Mouse (Mus musculus) limb, embryonic 13.5 days (tissue): ENCODE measurements at regions not wholly inside any gene's neighbourhood (a gene's known extent, or its start where the extent isn't known, plus 50 kb on each side); places are given as distances from the start of the nearest gene placed in this dataset.

ENCODE experiments used
- ATAC-seq: fragments of 200-750 bp; cut with Nextera tagmentation; 2 replicates; pipeline ENCODE4 v1.8.0; 2017; ENCODE audit warnings: low read depth, moderate number of reproducible peaks, moderate TSS enrichment; ENCODE audit not compliant: low FRiP score
- H3K27ac ChIP-seq: fragments of 300-500 bp; sonication (generic); 2 replicates; pipeline ENCODE4 v1.5.1; 2015; ENCODE audit warnings: inconsistent platforms, mild to moderate bottlenecking, moderate library complexity
- H3K27me3 ChIP-seq: fragments of 300-500 bp; sonication (generic); 2 replicates; pipeline ENCODE4 v1.6.1; 2015; ENCODE audit warnings: mild to moderate bottlenecking, inconsistent platforms
- H3K36me3 ChIP-seq: fragments of 300-500 bp; sonication (generic); 2 replicates; pipeline ENCODE4 v1.6.1; 2015; ENCODE audit warnings: inconsistent platforms, mild to moderate bottlenecking, moderate library complexity
- H3K4me1 ChIP-seq: fragments of 300-500 bp; sonication (generic); 2 replicates; pipeline ENCODE4 v1.6.1; 2015; ENCODE audit warnings: inconsistent platforms
- H3K4me2 ChIP-seq: fragments of 300-500 bp; sonication (generic); replicated peaks from 2 replicates; pipeline ENCODE4 v1.6.1; 2015; ENCODE audit warnings: inconsistent platforms, mild to moderate bottlenecking, moderate library complexity
- H3K4me3 ChIP-seq: fragments of 300-500 bp; sonication (generic); 2 replicates; pipeline ENCODE4 v1.5.1; 2015; ENCODE audit warnings: moderate library complexity, mild to moderate bottlenecking, inconsistent platforms
- H3K9ac ChIP-seq: fragments of 300-500 bp; sonication (generic); 2 replicates; pipeline ENCODE4 v1.6.1; 2015; ENCODE audit warnings: mild to moderate bottlenecking, inconsistent platforms
- H3K9me3 ChIP-seq: fragments of 300-500 bp; sonication (generic); 2 replicates; pipeline ENCODE4 v1.6.1; 2016; ENCODE audit warnings: inconsistent platforms
- WGBS: fragments of 180-500 bp; shearing (Covaris S2); methylation state at CpG from one replicate; pipeline ENCODE4 v1.1.7; 2015; 5-methylcytosine and 5-hydroxymethylcytosine counted together

GRCm38 (mm10) chr6:94889271-94889670, 189.3 kb upstream of the Lrig1 start:
- Histone ChIP-seq H3K9ac (no peak overlapping the region), H3K27me3 (no peaks in the 10 kb centered on the region), H3K4me2 (no peak overlapping the region), H3K9me3 (no peaks in the 10 kb centered on the region), H3K27ac (no peak overlapping the region), H3K4me1 (no peaks in the 10 kb centered on the region), H3K4me3 (no peak overlapping the region), H3K36me3 (no peaks in the 10 kb centered on the region)
- ATAC-seq = no peak
- WGBS = 77% methylated on average over 10 of the region's 10 CpGs

- ATAC-seq = 0 out of 2 replicates have a peak, but pooled peaks have one; percentile 54
- 35% methylated on average over 10 of the region's 10 CpGs for WGBS
- peaks cover 23% of the 10 kb centered on the region; the same call in 1 of the 2 replicates for H3K4me1 ChIP-seq
- H3K9me3 ChIP-seq = no peaks in the 10 kb centered on the region
- peak overlapping the region; percentile 76; the same call in 1 of the 2 replicates for H3K27ac ChIP-seq
- no peak overlapping the region for H3K9ac ChIP-seq
- no peaks in the 10 kb centered on the region for H3K27me3 ChIP-seq
- H3K4me2 ChIP-seq = no peak overlapping the region
- H3K4me3 ChIP-seq = no peak overlapping the region
- H3K36me3 ChIP-seq = no peaks in the 10 kb centered on the region
Measured at GRCm38 (mm10) chr6:94881139-94881538, 181.2 kb upstream of the Lrig1 start.

GRCm38 (mm10) chr6:94875841-94876240, 175.9 kb upstream of the Lrig1 start:
- H3K36me3 ChIP-seq = no peaks in the 10 kb centered on the region
- no peaks in the 10 kb centered on the region for H3K9me3 ChIP-seq
- no peak overlapping the region for H3K9ac ChIP-seq
- H3K4me2 ChIP-seq = no peak overlapping the region
- H3K27me3 ChIP-seq = no peaks in the 10 kb centered on the region
- WGBS = 34% methylated on average over 5 of the region's 5 CpGs
- H3K4me3 ChIP-seq = no peak overlapping the region
- ATAC-seq = peak; percentile 36; the same call in 1 of the 2 replicates
- H3K27ac ChIP-seq = no peak overlapping the region
- H3K4me1 ChIP-seq = peaks cover 20% of the 10 kb centered on the region

GRCm38 (mm10) chr6:94875065-94875464, 175.1 kb upstream of the Lrig1 start:
- WGBS = 82% methylated on average over 4 of the region's 4 CpGs

GRCm38 (mm10) chr6:94874415-94874814, 174.5 kb upstream of the Lrig1 start:
- WGBS = 61% methylated on average over 1 of the region's 1 CpGs
- no peak for ATAC-seq

More at GRCm38 (mm10) chr6:94875065-94875464, 175.1 kb upstream of the Lrig1 start:
- no peak overlapping the region for H3K4me2 ChIP-seq
- ATAC-seq = no peak
- no peak overlapping the region for H3K27ac ChIP-seq
- peaks cover 19% of the 10 kb centered on the region for H3K4me1 ChIP-seq
- H3K9me3 ChIP-seq = no peaks in the 10 kb centered on the region
- H3K9ac ChIP-seq = no peak overlapping the region
- no peaks in the 10 kb centered on the region for H3K36me3 ChIP-seq
- no peak overlapping the region for H3K4me3 ChIP-seq
- no peaks in the 10 kb centered on the region for H3K27me3 ChIP-seq

GRCm38 (mm10) chr6:94867952-94868351, 168.0 kb upstream of the Lrig1 start:
- H3K4me1 ChIP-seq = no peaks in the 10 kb centered on the region
- no peaks in the 10 kb centered on the region for H3K27me3 ChIP-seq
- no peaks in the 10 kb centered on the region for H3K9me3 ChIP-seq
- H3K36me3 ChIP-seq = no peaks in the 10 kb centered on the region
- no peak overlapping the region for H3K27ac ChIP-seq
- H3K4me3 ChIP-seq = no peak overlapping the region
- WGBS = 49% methylated on average over 3 of the region's 3 CpGs
- H3K9ac ChIP-seq = no peak overlapping the region
- no peak overlapping the region for H3K4me2 ChIP-seq
- no peak for ATAC-seq

More at GRCm38 (mm10) chr6:94874415-94874814, 174.5 kb upstream of the Lrig1 start:
- no peaks in the 10 kb centered on the region for H3K27me3 ChIP-seq
- H3K4me1 ChIP-seq = peaks cover 19% of the 10 kb centered on the region
- H3K9me3 ChIP-seq = no peaks in the 10 kb centered on the region
- H3K4me3 ChIP-seq = no peak overlapping the region
- H3K36me3 ChIP-seq = no peaks in the 10 kb centered on the region
- no peak overlapping the region for H3K4me2 ChIP-seq
- no peak overlapping the region for H3K27ac ChIP-seq
- H3K9ac ChIP-seq = no peak overlapping the region

- Histone ChIP-seq H3K9me3 (no peaks in the 10 kb centered on the region), H3K4me2 (no peak overlapping the region), H3K36me3 (no peaks in the 10 kb centered on the region), H3K27ac (no peak overlapping the region), H3K27me3 (no peaks in the 10 kb centered on the region), H3K4me1 (no peaks in the 10 kb centered on the region), H3K9ac (no peak overlapping the region), H3K4me3 (no peak overlapping the region)
- 91% methylated on average over 2 of the region's 2 CpGs for WGBS
- ATAC-seq = no peak
Measured at GRCm38 (mm10) chr6:94865498-94865897, 165.5 kb upstream of the Lrig1 start.

- Histone ChIP-seq H3K27me3 (no peaks in the 10 kb centered on the region), H3K9ac (no peak overlapping the region), H3K4me1 (peaks cover 13% of the 10 kb centered on the region), H3K27ac (no peak overlapping the region; the same call in 1 of the 2 replicates), H3K4me3 (no peak overlapping the region), H3K9me3 (no peaks in the 10 kb centered on the region), H3K4me2 (no peak overlapping the region), H3K36me3 (no peaks in the 10 kb centered on the region)
- no peak for ATAC-seq
- 56% methylated on average over 5 of the region's 5 CpGs for WGBS
Measured at GRCm38 (mm10) chr6:94858121-94858621, 158.2 kb upstream of the Lrig1 start.

- Histone ChIP-seq H3K4me3 (no peak overlapping the region), H3K36me3 (no peaks in the 10 kb centered on the region), H3K9ac (no peak overlapping the region), H3K4me1 (peaks cover 19% of the 10 kb centered on the region), H3K27me3 (no peaks in the 10 kb centered on the region), H3K27ac (peak overlapping the region; percentile 28; the same call in 1 of the 2 replicates), H3K4me2 (no peak overlapping the region), H3K9me3 (no peaks in the 10 kb centered on the region)
- WGBS = 66% methylated on average over 4 of the region's 5 CpGs
- ATAC-seq = peak; percentile 36; the same call in 1 of the 2 replicates
Measured at GRCm38 (mm10) chr6:94850121-94850520, 150.2 kb upstream of the Lrig1 start.

GRCm38 (mm10) chr6:94849533-94849932, 149.6 kb upstream of the Lrig1 start:
- ATAC-seq = no peak
- no peak overlapping the region for H3K4me2 ChIP-seq
- H3K9ac ChIP-seq = no peak overlapping the region
- H3K36me3 ChIP-seq = no peaks in the 10 kb centered on the region
- H3K9me3 ChIP-seq = no peaks in the 10 kb centered on the region
- peaks cover 19% of the 10 kb centered on the region for H3K4me1 ChIP-seq
- 45% methylated on average over 3 of the region's 3 CpGs for WGBS
- H3K27me3 ChIP-seq = no peaks in the 10 kb centered on the region
- H3K27ac ChIP-seq = no peak overlapping the region
- H3K4me3 ChIP-seq = no peak overlapping the region

- Histone ChIP-seq H3K27ac (no peak overlapping the region), H3K4me3 (no peak overlapping the region), H3K9ac (no peak overlapping the region), H3K36me3 (no peaks in the 10 kb centered on the region), H3K9me3 (no peaks in the 10 kb centered on the region), H3K4me1 (peaks cover 19% of the 10 kb centered on the region), H3K4me2 (no peak overlapping the region), H3K27me3 (no peaks in the 10 kb centered on the region)
- no peak for ATAC-seq
- WGBS = 63% methylated on average over 1 of the region's 1 CpGs
Measured at GRCm38 (mm10) chr6:94848437-94848836, 148.5 kb upstream of the Lrig1 start.

GRCm38 (mm10) chr6:94845821-94846220, 145.9 kb upstream of the Lrig1 start:
- Histone ChIP-seq H3K9me3 (no peaks in the 10 kb centered on the region), H3K27me3 (no peaks in the 10 kb centered on the region), H3K27ac (no peak overlapping the region), H3K4me3 (no peak overlapping the region), H3K9ac (no peak overlapping the region), H3K36me3 (no peaks in the 10 kb centered on the region), H3K4me2 (no peak overlapping the region), H3K4me1 (peaks cover 12% of the 10 kb centered on the region)
- no peak for ATAC-seq
- WGBS = 74% methylated on average over 6 of the region's 6 CpGs

GRCm38 (mm10) chr6:94842856-94843255, 142.9 kb upstream of the Lrig1 start:
- H3K9me3 ChIP-seq = no peaks in the 10 kb centered on the region
- peaks cover 1% of the 10 kb centered on the region; the same call in 1 of the 2 replicates for H3K4me1 ChIP-seq
- H3K9ac ChIP-seq = no peak overlapping the region
- H3K27me3 ChIP-seq = no peaks in the 10 kb centered on the region
- H3K4me3 ChIP-seq = no peak overlapping the region
- no peak overlapping the region for H3K27ac ChIP-seq
- no peak overlapping the region for H3K4me2 ChIP-seq
- 56% methylated on average over 9 of the region's 9 CpGs for WGBS
- H3K36me3 ChIP-seq = no peaks in the 10 kb centered on the region
- ATAC-seq = no peak
